Mouse (Mus musculus): ENCODE data around the gene Hnrnpk. TPM values are rescaled to one million over a fixed set of nuclear protein-coding genes. Genes with fewer than 3 reads are reported as not detected.
A peak's percentile ranks its signal among the peaks of the same experiment; 100 is the strongest.

The Hnrnpk gene
- polyA plus RNA-seq, 1 experiment from 2014 or later = 2,646 TPM

GRCm38 (mm10) chr13:58364353-58365175, 38.6 kb downstream of the Hnrnpk start:
- no peaks in the 10 kb centered on the region for H3K9me3 ChIP-seq (ENCODE audit: control insufficient read depth, low read length)
- no peak overlapping the region for H3K4me3 ChIP-seq (ENCODE audit: low read depth, low read length)
- no peak overlapping the region for H3K9ac ChIP-seq (ENCODE audit: low read length)
- ATAC-seq (replicated peaks; ENCODE audit: low FRiP score) (no peak), DNase-seq (ENCODE audit: low spot score) (no peak)
- H3K4me1 ChIP-seq (replicated peaks; ENCODE audit: control insufficient read depth, insufficient read depth, low read length) = no peaks in the 10 kb centered on the region
- no peaks in the 10 kb centered on the region for H3K27me3 ChIP-seq (ENCODE audit: control insufficient read depth, insufficient read depth, low read length)
- H3K27ac ChIP-seq (ENCODE audit: low read depth, low read length) = no peak overlapping the region
- no peaks in the 10 kb centered on the region for H3K36me3 ChIP-seq (ENCODE audit: control insufficient read depth, insufficient read depth, low read length)
- 79% methylated on average over 8 of the region's 8 CpGs for WGBS
- H3K4me2 ChIP-seq (ENCODE audit: low read depth, low read length, severe bottlenecking) = no peak overlapping the region

- no peaks in the 10 kb centered on the region for H3K9me3 ChIP-seq (ENCODE audit: control insufficient read depth, low read length)
- DNase-seq (ENCODE audit: low spot score) (no peak), ATAC-seq (replicated peaks; ENCODE audit: low FRiP score) (no peak; the same call in 1 of the 2 replicates)
- no peaks in the 10 kb centered on the region for H3K4me1 ChIP-seq (replicated peaks; ENCODE audit: control insufficient read depth, insufficient read depth, low read length)
- 4% methylated on average over 7 of the region's 7 CpGs for WGBS
- peak overlapping the region; percentile 87 for H3K4me2 ChIP-seq (ENCODE audit: low read depth, low read length, severe bottlenecking)
- H3K36me3 ChIP-seq (ENCODE audit: control insufficient read depth, insufficient read depth, low read length) = no peaks in the 10 kb centered on the region
- peak overlapping the region; percentile 64 for H3K4me3 ChIP-seq (ENCODE audit: low read depth, low read length)
- H3K27me3 ChIP-seq (ENCODE audit: control insufficient read depth, insufficient read depth, low read length) = no peaks in the 10 kb centered on the region
- no peak overlapping the region for H3K9ac ChIP-seq (ENCODE audit: low read length)
- no peak overlapping the region for H3K27ac ChIP-seq (ENCODE audit: low read depth, low read length)
Measured at GRCm38 (mm10) chr13:58359304-58359653, 43.9 kb downstream of the Hnrnpk start.

DNA sequence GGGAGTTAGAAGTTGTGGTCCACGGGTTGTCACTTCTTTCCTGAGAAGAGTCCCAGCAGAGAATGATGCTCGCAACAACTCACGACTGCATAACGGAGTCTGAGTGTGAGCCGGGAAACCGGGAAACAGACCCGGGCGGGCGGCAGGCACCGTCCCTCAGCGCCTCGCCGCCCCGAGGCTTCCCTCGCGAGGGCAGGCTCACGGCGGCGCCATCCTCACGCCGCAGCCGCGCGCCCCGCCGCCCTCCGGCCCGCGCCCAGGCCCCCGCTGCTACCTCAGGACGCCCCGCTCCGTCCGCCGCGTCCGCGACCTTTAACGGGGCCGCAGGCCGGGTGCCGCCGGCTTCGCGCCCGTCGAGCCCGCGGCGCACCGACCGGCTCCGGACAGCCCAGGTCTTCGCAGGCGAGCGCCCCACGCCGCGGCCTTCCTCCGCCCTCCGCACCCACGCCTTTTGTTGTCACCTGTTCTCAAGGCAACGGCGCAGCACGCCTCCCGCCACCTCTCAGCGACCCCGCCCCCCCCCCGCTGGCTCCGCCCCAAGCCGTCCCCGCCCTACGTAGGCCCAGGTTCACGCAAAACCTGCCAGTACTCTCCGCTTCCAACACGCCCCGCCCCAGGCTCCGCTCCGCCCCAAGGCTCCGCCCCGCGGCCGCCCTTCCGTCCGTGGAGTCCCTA, 44.4 kb downstream of the Hnrnpk start, which contains the start of gene Kif27:
Gene Kif27, minus strand, starts transcription at position 494 of the 675 bp plus-strand sequence.
- Histone ChIP-seq H3K4me2 (ENCODE audit: low read depth, low read length, severe bottlenecking) (peak within 1 kb of the TSS; percentile 87), H3K9ac (ENCODE audit: low read length) (peak within 1 kb of the TSS; percentile 62), H3K4me1 (replicated peaks; ENCODE audit: control insufficient read depth, insufficient read depth, low read length) (no peaks in the 10 kb centered on the region), H3K27me3 (ENCODE audit: control insufficient read depth, insufficient read depth, low read length) (no peaks in the 10 kb centered on the region), H3K27ac (ENCODE audit: low read depth, low read length) (no peak within 1 kb of the TSS), H3K9me3 (ENCODE audit: control insufficient read depth, low read length) (no peaks in the 10 kb centered on the region), H3K36me3 (ENCODE audit: control insufficient read depth, insufficient read depth, low read length) (no peaks in the 10 kb centered on the region), H3K4me3 (ENCODE audit: low read depth, low read length) (peak within 1 kb of the TSS; percentile 64)
- DNase-seq (ENCODE audit: low spot score) = peak; percentile 94
- under 1% methylated on average over 67 of the region's 85 CpGs for WGBS
- peak; percentile 96 for ATAC-seq (replicated peaks; ENCODE audit: low FRiP score)

GRCm38 (mm10) chr13:58352996-58353395, 50.1 kb downstream of the Hnrnpk start:
- Histone ChIP-seq H3K9ac (ENCODE audit: low read length) (no peak overlapping the region), H3K9me3 (ENCODE audit: control insufficient read depth, low read length) (no peaks in the 10 kb centered on the region), H3K4me3 (ENCODE audit: low read depth, low read length) (no peak overlapping the region), H3K27ac (ENCODE audit: low read depth, low read length) (no peak overlapping the region), H3K36me3 (ENCODE audit: control insufficient read depth, insufficient read depth, low read length) (no peaks in the 10 kb centered on the region), H3K27me3 (ENCODE audit: control insufficient read depth, insufficient read depth, low read length) (no peaks in the 10 kb centered on the region), H3K4me1 (replicated peaks; ENCODE audit: control insufficient read depth, insufficient read depth, low read length) (no peaks in the 10 kb centered on the region), H3K4me2 (ENCODE audit: low read depth, low read length, severe bottlenecking) (no peak overlapping the region)
- ATAC-seq (replicated peaks; ENCODE audit: low FRiP score) (no peak), DNase-seq (ENCODE audit: low spot score) (no peak)

DNA sequence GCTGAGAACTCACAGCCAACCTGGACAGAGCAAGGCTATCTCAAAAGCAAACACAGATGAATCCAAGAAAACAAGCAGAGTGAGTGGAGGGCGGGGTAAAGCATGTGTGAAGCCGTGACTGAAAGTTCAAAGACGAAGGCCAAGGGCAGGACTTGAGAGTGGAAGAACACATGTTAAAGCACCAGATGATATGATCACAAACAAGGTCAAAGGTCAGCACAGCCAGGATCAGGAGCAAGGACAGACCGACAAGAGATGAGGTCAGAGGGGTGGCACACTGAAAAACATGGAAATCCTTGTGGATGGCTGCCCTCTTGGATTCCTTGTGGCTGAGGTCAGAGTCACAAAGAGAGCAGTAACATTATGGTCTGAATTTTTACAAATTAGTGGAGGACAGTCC, 52.5 kb downstream of the Hnrnpk start:
- no peak for ATAC-seq (replicated peaks; ENCODE audit: low FRiP score)
- Histone ChIP-seq H3K4me1 (replicated peaks; ENCODE audit: control insufficient read depth, insufficient read depth, low read length) (no peaks in the 10 kb centered on the region), H3K4me3 (ENCODE audit: low read depth, low read length) (no peak overlapping the region), H3K4me2 (ENCODE audit: low read depth, low read length, severe bottlenecking) (no peak overlapping the region), H3K9me3 (ENCODE audit: control insufficient read depth, low read length) (no peaks in the 10 kb centered on the region), H3K27ac (ENCODE audit: low read depth, low read length) (no peak overlapping the region), H3K36me3 (ENCODE audit: control insufficient read depth, insufficient read depth, low read length) (no peaks in the 10 kb centered on the region), H3K27me3 (ENCODE audit: control insufficient read depth, insufficient read depth, low read length) (no peaks in the 10 kb centered on the region), H3K9ac (ENCODE audit: low read length) (no peak overlapping the region)
- DNase-seq (ENCODE audit: low spot score) = no peak
- 70% methylated on average over 4 of the region's 4 CpGs for WGBS

DNA sequence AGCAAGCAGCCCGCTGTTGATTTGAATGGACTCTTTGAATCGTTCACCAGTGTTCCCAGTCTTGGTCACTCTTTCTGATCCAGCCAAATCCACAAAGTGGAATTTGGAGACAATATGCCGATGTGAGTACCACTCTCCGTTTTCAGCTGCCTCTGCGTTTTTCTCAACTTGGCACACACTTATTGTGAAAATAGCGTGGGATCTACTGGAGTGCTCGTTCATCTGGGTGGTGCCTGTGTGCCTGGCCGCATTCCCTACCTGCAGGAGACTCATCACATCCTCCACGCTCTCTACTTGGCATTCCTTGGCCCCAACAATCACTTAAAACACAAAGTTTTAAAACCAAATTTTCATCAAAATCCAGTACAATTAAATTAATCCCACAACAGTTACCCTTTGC, 58.6 kb downstream of the Hnrnpk start:
- Histone ChIP-seq H3K9me3 (ENCODE audit: control insufficient read depth, low read length) (no peaks in the 10 kb centered on the region), H3K4me1 (replicated peaks; ENCODE audit: control insufficient read depth, insufficient read depth, low read length) (no peaks in the 10 kb centered on the region), H3K36me3 (ENCODE audit: control insufficient read depth, insufficient read depth, low read length) (no peaks in the 10 kb centered on the region), H3K9ac (ENCODE audit: low read length) (no peak overlapping the region), H3K27me3 (ENCODE audit: control insufficient read depth, insufficient read depth, low read length) (no peaks in the 10 kb centered on the region), H3K27ac (ENCODE audit: low read depth, low read length) (no peak overlapping the region), H3K4me2 (ENCODE audit: low read depth, low read length, severe bottlenecking) (no peak overlapping the region), H3K4me3 (ENCODE audit: low read depth, low read length) (no peak overlapping the region)
- WGBS = 83% methylated on average over 9 of the region's 9 CpGs
- ATAC-seq (replicated peaks; ENCODE audit: low FRiP score) = no peak
- no peak for DNase-seq (ENCODE audit: low spot score)

MicroRNA genes within 50 kb of the gene (microRNA counts, 519-probe panel; counts per million panel counts)
- 3,151 counts per million, percentile 12 among the panel's probes with 10 or more counts for microRNA mmu-miR-7a

Small RNA genes lying within 50 kb of the gene (microRNA-seq; reads per million reads assigned to microRNA genes)
- 432 reads per million, percentile 58 among the genes with 10 or more reads in this experiment for gene Mir7-1 (ENCODE audit: insufficient number of aligned reads)

Other genes with a start within 250 kb of the Hnrnpk start
- 41.6 and 45.8 TPM in 2 replicates for gene Idnk, start 245.7 kb downstream of the Hnrnpk start, polyA plus RNA-seq (2014; fragmentation: Nextera tagmentation; extraction: Ambion mirVana)
- gene Ubqln1, start 187.7 kb downstream of the Hnrnpk start, polyA plus RNA-seq (2014; fragmentation: Nextera tagmentation; extraction: Ambion mirVana) = 153 and 158 TPM in 2 replicates
- 44.9 and 48.5 TPM in 2 replicates for gene Gkap1, start 127.6 kb downstream of the Hnrnpk start, polyA plus RNA-seq (2014; fragmentation: Nextera tagmentation; extraction: Ambion mirVana)
- gene Kif27, start 44.2 kb downstream of the Hnrnpk start, polyA plus RNA-seq (2014; fragmentation: Nextera tagmentation; extraction: Ambion mirVana) = 1.3 and 1.7 TPM in 2 replicates
- 27.6 and 30.7 TPM in 2 replicates for gene 2210016F16Rik, start 18.1 kb downstream of the Hnrnpk start, polyA plus RNA-seq (2014; fragmentation: Nextera tagmentation; extraction: Ambion mirVana)
- 35.9 and 40.9 TPM in 2 replicates for gene Rmi1, start 1.1 kb downstream of the Hnrnpk start, polyA plus RNA-seq (2014; fragmentation: Nextera tagmentation; extraction: Ambion mirVana)
- gene Slc28a3, start 207.5 kb upstream of the Hnrnpk start, polyA plus RNA-seq (2014; fragmentation: Nextera tagmentation; extraction: Ambion mirVana) = not detected in 2 replicates

Data from forebrain, embryonic 11.5 days (tissue).